Mouse (Mus musculus): ENCODE data around the gene Tspyl3. TPM values are rescaled to one million over a fixed set of nuclear protein-coding genes. Genes with fewer than 3 reads are reported as not detected.

Tspyl3 gene
- total and polyA plus RNA-seq, 3 experiments = 0.27 TPM; not detected in 1

- peaks cover 63% of the 10 kb centered on the region for H3K36me3 ChIP-seq (replicated peaks)
- ATAC-seq (ENCODE audit: extremely low read depth, insufficient number of reproducible peaks, low FRiP score, poor library complexity, severe bottlenecking) (no peak), DNase-seq (ENCODE audit: low spot score) (no peak)
- no peak for TF ChIP-seq GATA1 (IDR thresholded peaks at IDR 0.05; ENCODE audit: borderline replicate concordance, low read length)
- TF ChIP-seq GATA2 (IDR thresholded peaks at IDR 0.05; ENCODE audit: borderline replicate concordance, low read depth, low read length) = no peak
- TF ChIP-seq CTCF (IDR thresholded peaks at IDR 0.05; ENCODE audit: low read depth, low read length) = no peak
- TF ChIP-seq POLR2AphosphoS5 (IDR thresholded peaks at IDR 0.05; ENCODE audit: insufficient replicate concordance, low read depth, low read length) = no peak
- TF ChIP-seq TAL1 (conservative IDR thresholded peaks at IDR 0.05; ENCODE audit: low read depth, low read length) = no peak
- peaks cover 58% of the 10 kb centered on the region for H3K4me1 ChIP-seq (ENCODE audit: insufficient read depth, low read depth, low read length)
- no peaks in the 10 kb centered on the region for H3K9me3 ChIP-seq (replicated peaks)
- peak overlapping the region; percentile 15; the same call in 1 of the 2 replicates for H3K4me3 ChIP-seq (ENCODE audit: low read depth, low read length)
- H3K27me3 ChIP-seq (ENCODE audit: insufficient read depth, low read length) = no peaks in the 10 kb centered on the region
These were observed 12.7 kb upstream of the Tspyl3 start for GRCm38 (mm10) chr2:153237891-153238290.

GRCm38 (mm10) chr2:153237193-153237592, 12.0 kb upstream of the Tspyl3 start:
- Histone ChIP-seq H3K36me3 (replicated peaks) (peaks cover 68% of the 10 kb centered on the region), H3K4me1 (ENCODE audit: insufficient read depth, low read depth, low read length) (peaks cover 54% of the 10 kb centered on the region), H3K27me3 (ENCODE audit: insufficient read depth, low read length) (no peaks in the 10 kb centered on the region), H3K4me3 (ENCODE audit: low read depth, low read length) (no peak overlapping the region), H3K9me3 (replicated peaks) (no peaks in the 10 kb centered on the region)
- TF ChIP-seq GATA1 (IDR thresholded peaks at IDR 0.05; ENCODE audit: borderline replicate concordance, low read length) = no peak
- TF ChIP-seq POLR2AphosphoS5 (IDR thresholded peaks at IDR 0.05; ENCODE audit: insufficient replicate concordance, low read depth, low read length) = no peak
- ATAC-seq (ENCODE audit: extremely low read depth, insufficient number of reproducible peaks, low FRiP score, poor library complexity, severe bottlenecking) (no peak), DNase-seq (ENCODE audit: low spot score) (no peak)

GRCm38 (mm10) chr2:153228523-153228922, 3.3 kb upstream of the Tspyl3 start:
- H3K4me3 ChIP-seq (ENCODE audit: low read depth, low read length) = peak overlapping the region; percentile 49; the same call in 1 of the 2 replicates
- DNase-seq (ENCODE audit: low spot score) = no peak
- no peak for ATAC-seq (ENCODE audit: extremely low read depth, insufficient number of reproducible peaks, low FRiP score, poor library complexity, severe bottlenecking)
- no peaks in the 10 kb centered on the region for H3K27me3 ChIP-seq (ENCODE audit: insufficient read depth, low read length)
- TF ChIP-seq POLR2AphosphoS5 (IDR thresholded peaks at IDR 0.05; ENCODE audit: insufficient replicate concordance, low read depth, low read length) (no peak), TAL1 (conservative IDR thresholded peaks at IDR 0.05; ENCODE audit: low read depth, low read length) (no peak), GATA2 (IDR thresholded peaks at IDR 0.05; ENCODE audit: borderline replicate concordance, low read depth, low read length) (no peak), GATA1 (IDR thresholded peaks at IDR 0.05; ENCODE audit: borderline replicate concordance, low read length) (no peak), CTCF (IDR thresholded peaks at IDR 0.05; ENCODE audit: low read depth, low read length) (no peak)
- peaks cover 73% of the 10 kb centered on the region for H3K36me3 ChIP-seq (replicated peaks)
- peaks cover 85% of the 10 kb centered on the region for H3K4me1 ChIP-seq (ENCODE audit: insufficient read depth, low read depth, low read length)
- no peaks in the 10 kb centered on the region for H3K9me3 ChIP-seq (replicated peaks)

- peak; percentile 79 for ATAC-seq (ENCODE audit: extremely low read depth, insufficient number of reproducible peaks, low FRiP score, poor library complexity, severe bottlenecking)
- TF ChIP-seq CTCF (IDR thresholded peaks at IDR 0.05; ENCODE audit: low read depth, low read length) (no peak), TAL1 (conservative IDR thresholded peaks at IDR 0.05; ENCODE audit: low read depth, low read length) (peak; percentile 76)
- no peaks in the 10 kb centered on the region for H3K27me3 ChIP-seq (ENCODE audit: insufficient read depth, low read length)
- H3K9me3 ChIP-seq (replicated peaks) = no peaks in the 10 kb centered on the region
- peaks cover 87% of the 10 kb centered on the region for H3K4me1 ChIP-seq (ENCODE audit: insufficient read depth, low read depth, low read length)
- H3K4me3 ChIP-seq (ENCODE audit: low read depth, low read length) = no peak overlapping the region; the same call in 1 of the 2 replicates
- peaks cover 67% of the 10 kb centered on the region for H3K36me3 ChIP-seq (replicated peaks)
- DNase-seq (ENCODE audit: low spot score) = peak; percentile 60
These were observed 2.7 kb upstream of the Tspyl3 start for GRCm38 (mm10) chr2:153227959-153228358.

- ATAC-seq (ENCODE audit: extremely low read depth, insufficient number of reproducible peaks, low FRiP score, poor library complexity, severe bottlenecking) (no peak), DNase-seq (ENCODE audit: low spot score) (no peak)
- TF ChIP-seq POLR2AphosphoS5 (IDR thresholded peaks at IDR 0.05; ENCODE audit: insufficient replicate concordance, low read depth, low read length) (no peak), GATA1 (IDR thresholded peaks at IDR 0.05; ENCODE audit: borderline replicate concordance, low read length) (no peak), CTCF (IDR thresholded peaks at IDR 0.05; ENCODE audit: low read depth, low read length) (no peak), GATA2 (IDR thresholded peaks at IDR 0.05; ENCODE audit: borderline replicate concordance, low read depth, low read length) (no peak), TAL1 (conservative IDR thresholded peaks at IDR 0.05; ENCODE audit: low read depth, low read length) (peak; percentile 8; the same call in 1 of the 2 replicates)
- Histone ChIP-seq H3K9me3 (replicated peaks) (no peaks in the 10 kb centered on the region), H3K36me3 (replicated peaks) (peaks cover 43% of the 10 kb centered on the region), H3K4me1 (ENCODE audit: insufficient read depth, low read depth, low read length) (peaks cover 89% of the 10 kb centered on the region), H3K4me3 (ENCODE audit: low read depth, low read length) (peak overlapping the region; percentile 66; the same call in 1 of the 2 replicates), H3K27me3 (ENCODE audit: insufficient read depth, low read length) (no peaks in the 10 kb centered on the region)
These were observed 333 bp upstream of the Tspyl3 start for GRCm38 (mm10) chr2:153225595-153225953.

GRCm38 (mm10) chr2:153222566-153222965, 2.7 kb downstream of the Tspyl3 start:
- peaks cover 89% of the 10 kb centered on the region for H3K4me1 ChIP-seq (ENCODE audit: insufficient read depth, low read depth, low read length)
- peaks cover 18% of the 10 kb centered on the region for H3K36me3 ChIP-seq (replicated peaks)
- no peaks in the 10 kb centered on the region for H3K27me3 ChIP-seq (ENCODE audit: insufficient read depth, low read length)
- no peak for ATAC-seq (ENCODE audit: extremely low read depth, insufficient number of reproducible peaks, low FRiP score, poor library complexity, severe bottlenecking)
- TF ChIP-seq GATA2 (IDR thresholded peaks at IDR 0.05; ENCODE audit: borderline replicate concordance, low read depth, low read length) (no peak), TAL1 (conservative IDR thresholded peaks at IDR 0.05; ENCODE audit: low read depth, low read length) (no peak), GATA1 (IDR thresholded peaks at IDR 0.05; ENCODE audit: borderline replicate concordance, low read length) (no peak)
- no peak overlapping the region for H3K4me3 ChIP-seq (ENCODE audit: low read depth, low read length)
- DNase-seq (ENCODE audit: low spot score) = no peak
- H3K9me3 ChIP-seq (replicated peaks) = no peaks in the 10 kb centered on the region

DNA sequence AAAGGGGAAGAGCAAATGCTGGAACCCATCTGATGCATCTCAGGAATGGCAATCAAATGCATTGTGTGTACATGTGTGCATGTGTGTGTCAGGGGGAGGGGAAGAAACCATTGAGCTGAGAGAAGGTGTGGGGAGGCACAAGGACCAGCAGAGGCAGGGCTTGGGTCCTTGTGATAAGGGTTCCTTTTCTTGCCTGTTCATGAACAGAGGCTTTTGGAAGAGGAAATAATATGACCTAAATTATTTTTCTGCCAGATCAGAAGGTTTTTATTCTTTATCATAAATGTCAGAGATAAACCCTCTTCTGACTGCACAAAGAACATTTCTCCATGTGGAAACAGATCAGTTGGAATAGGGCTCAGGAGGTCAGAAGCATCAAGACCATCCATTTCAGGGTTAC, 3.1 kb downstream of the Tspyl3 start:
- TF ChIP-seq GATA2 (IDR thresholded peaks at IDR 0.05; ENCODE audit: borderline replicate concordance, low read depth, low read length) (no peak), GATA1 (IDR thresholded peaks at IDR 0.05; ENCODE audit: borderline replicate concordance, low read length) (no peak), TAL1 (conservative IDR thresholded peaks at IDR 0.05; ENCODE audit: low read depth, low read length) (no peak), POLR2AphosphoS5 (IDR thresholded peaks at IDR 0.05; ENCODE audit: insufficient replicate concordance, low read depth, low read length) (no peak), CTCF (IDR thresholded peaks at IDR 0.05; ENCODE audit: low read depth, low read length) (no peak)
- ATAC-seq (ENCODE audit: extremely low read depth, insufficient number of reproducible peaks, low FRiP score, poor library complexity, severe bottlenecking) = peak; percentile 56; the same call in 1 of the 2 replicates
- no peak overlapping the region; the same call in 1 of the 2 replicates for H3K4me3 ChIP-seq (ENCODE audit: low read depth, low read length)
- DNase-seq (ENCODE audit: low spot score) = peak; percentile 57
- H3K36me3 ChIP-seq (replicated peaks) = peaks cover 15% of the 10 kb centered on the region
- H3K27me3 ChIP-seq (ENCODE audit: insufficient read depth, low read length) = no peaks in the 10 kb centered on the region
- peaks cover 85% of the 10 kb centered on the region for H3K4me1 ChIP-seq (ENCODE audit: insufficient read depth, low read depth, low read length)
- H3K9me3 ChIP-seq (replicated peaks) = no peaks in the 10 kb centered on the region
